Mouse (Mus musculus) right cerebral cortex, adult 18-20 months (tissue): Measurements from ENCODE around the gene Dpep3.
"Not testable (repeated sequence)": the region's sequence is repeated elsewhere in the genome, so short reads cannot be mapped to it uniquely, and the experiment has no call there.

ENCODE experiments used
- DNase-seq: peaks from one replicate; pipeline ENCODE4 v3.0.0; 2022; ENCODE audit warnings: mixed read lengths

Gene Dpep3

DNA sequence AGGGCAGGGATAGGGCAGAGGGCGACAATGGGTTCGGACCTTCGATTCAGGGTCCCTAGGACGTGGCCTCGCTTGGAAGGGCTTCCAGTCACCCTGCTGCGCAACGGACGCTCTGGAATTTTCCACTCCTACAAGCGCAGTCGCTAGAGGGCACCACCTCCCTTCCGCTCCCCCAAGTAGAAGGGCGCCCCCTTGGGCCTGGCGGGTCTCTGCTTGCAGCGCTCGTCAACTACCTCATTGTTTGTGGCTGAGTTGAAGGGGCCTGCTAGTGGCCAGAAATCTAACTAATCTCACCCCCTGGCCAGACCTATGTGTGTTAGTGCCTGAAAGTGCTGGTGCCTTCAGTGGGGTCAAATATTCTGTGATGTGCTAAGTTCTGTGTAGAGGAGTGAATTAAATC is at the start of gene Dpep3:
Gene Dpep3, minus strand, starts transcription at position 105 of the 400 bp plus-strand sequence.
- DNase-seq, result no peak

DNA sequence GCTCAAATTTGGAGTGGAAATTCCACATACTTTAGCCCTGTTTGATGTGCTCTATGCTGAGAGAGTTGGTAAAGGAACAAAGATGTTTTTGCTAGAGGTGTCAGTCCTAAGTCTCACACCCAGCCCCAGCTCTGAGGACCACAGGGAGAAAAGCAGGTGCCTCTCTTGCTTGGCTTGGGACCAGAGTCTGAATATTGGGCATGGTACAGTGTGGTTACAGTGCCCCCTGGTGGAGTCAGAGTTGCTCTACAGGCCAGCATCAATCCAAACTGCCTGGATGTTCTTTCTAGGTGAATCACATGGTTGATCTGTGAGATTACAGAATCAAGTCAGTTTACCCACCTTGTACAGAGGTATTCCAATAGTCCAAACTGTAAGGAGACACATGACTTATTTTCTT is 43.3 kb upstream of the Dpep3 start:
- peak; percentile 79 for DNase-seq

DNA sequence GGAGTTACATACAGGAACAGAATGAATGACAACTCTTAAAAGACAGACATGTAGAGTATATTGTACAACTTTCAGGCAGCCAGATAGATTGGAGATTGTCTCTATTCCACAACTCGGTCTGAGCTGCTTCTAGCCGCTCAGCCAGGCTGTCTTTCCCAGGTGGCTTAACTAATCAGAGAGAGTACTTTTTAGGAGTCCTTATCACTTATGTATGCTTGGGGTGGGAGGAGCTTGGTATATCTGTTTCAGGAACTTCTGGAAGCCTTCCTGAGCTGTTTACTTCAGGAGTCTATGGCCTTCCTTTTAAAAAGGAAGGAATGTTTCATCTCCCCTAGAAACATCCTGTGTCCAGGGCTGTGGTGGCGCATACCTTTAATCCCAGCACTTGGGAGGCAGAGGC is 38.8 kb upstream of the Dpep3 start:
- no peak for DNase-seq

DNA sequence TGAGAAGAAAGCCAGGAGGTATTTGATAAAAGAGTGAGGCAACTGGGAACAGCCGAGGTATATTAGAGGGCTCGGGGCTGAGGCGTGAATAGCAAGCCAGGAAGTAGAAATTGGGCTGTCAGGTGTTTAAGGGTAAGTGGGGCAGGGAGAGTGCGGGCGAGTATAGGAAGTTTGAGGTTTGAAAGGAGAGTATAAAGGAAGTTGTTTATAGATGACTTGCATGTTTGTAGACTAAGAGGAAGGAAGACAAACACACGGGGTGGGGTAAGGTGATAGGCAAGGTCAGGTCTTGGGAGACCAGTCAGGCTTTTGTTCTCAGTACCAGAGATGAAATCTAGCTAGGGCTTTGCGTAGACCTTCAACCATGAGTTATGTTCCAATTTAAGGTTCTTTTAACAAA is 37.9 kb upstream of the Dpep3 start:
- DNase-seq, result no peak

DNA sequence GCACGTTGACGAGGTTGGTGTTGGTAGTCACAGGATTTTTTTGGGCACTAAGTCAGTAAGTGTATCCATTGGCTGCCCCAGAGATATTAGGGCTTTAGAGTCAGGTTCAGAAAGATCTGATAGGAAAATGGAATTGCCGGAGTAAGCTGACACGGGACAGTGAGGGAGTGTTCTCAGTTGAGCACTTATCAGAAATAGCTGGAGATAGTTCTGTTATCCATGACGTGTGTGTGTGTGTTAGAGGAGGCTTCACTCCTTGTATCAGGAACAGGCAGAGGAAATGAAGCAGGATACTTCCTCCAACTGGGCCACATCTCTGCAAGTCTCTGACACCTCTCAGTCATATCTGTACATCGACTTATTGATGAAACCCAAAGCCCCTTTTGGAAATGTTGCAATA is 37.1 kb upstream of the Dpep3 start:
- no peak for DNase-seq

DNA sequence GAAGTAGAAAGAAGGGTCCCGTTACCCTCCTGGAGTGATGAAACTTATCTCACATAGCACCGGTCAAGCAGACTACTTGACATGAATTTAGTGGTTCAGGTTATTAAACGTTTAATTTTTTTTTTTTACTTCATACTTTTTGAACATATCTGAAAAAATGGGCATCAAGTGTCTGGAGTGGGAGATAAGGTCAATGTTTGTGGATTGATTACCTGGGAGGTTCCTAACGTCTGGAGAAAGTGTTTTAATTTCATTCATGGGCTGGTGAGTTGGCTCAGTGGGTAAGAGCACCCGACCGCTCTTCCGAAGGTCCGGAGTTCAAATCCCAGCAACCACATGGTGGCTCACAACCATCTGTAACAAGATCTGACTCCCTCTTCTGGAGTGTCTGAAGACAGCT is 33.0 kb upstream of the Dpep3 start:
- DNase-seq, result not testable (repeated sequence)

DNA sequence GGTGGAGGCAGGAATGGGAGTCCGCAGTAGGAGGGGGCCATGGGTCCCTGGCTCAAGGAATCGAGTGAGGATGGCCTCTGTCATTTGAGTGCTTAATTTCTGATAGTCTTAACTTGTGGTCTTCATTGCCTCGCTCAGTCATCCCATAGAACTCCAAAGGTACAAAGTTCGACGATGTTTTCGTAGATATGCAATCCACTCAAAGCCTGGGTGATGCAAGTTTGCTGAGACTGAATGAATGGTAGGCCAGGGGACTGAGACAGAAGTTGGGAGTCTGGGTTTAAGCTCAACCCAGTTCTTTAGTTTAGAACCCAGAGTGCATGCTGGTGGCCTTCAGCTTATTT is 32.4 kb upstream of the Dpep3 start, which contains the start of gene Ddx28:
Gene Ddx28, minus strand, starts transcription at position 240 of the 344 bp plus-strand sequence.
- no peak for DNase-seq

DNA sequence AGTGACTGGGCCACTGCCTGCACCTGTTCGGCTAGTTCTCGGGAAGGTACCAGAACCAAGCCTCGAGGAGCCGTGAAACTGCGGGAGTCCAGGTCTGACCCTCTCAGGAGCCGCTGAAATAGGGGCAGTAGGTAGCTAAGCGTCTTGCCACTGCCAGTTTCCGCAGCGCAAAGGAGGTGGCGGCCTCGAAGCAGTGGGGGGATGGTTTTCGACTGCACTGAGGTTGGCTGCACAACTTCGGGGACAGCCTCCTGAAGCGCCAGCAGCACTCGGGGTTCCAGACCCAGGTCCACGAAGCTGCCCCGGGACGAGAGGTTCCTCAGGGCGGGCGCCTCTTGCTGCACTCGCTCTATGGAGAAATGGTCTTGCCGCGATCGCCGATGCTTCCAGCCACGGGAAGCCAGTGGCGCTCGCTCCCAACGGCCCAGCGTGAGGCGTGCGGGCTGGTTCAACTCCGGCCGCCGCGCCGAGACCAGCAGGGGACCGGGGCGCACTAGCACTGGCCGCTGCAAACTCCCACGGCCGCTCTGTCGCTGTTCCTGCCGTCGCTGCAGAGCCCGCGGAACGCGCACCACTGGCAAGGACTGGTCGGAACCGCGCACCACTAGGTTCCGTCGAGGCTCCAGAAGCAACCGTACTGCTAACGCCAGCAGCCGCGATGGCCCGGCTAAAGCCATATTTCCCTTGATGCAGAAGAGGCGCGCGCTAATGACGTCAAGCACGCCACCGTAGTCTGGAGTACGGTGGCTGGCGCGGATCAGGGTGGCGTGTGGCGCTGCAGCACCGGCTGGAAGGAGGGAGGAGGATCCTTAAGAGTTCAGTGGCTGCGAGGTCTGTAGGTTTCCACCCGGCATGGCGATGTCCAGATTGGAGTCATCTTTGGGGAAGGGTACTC is 31.8 kb upstream of the Dpep3 start:
- peak; percentile 95 for DNase-seq

DNA sequence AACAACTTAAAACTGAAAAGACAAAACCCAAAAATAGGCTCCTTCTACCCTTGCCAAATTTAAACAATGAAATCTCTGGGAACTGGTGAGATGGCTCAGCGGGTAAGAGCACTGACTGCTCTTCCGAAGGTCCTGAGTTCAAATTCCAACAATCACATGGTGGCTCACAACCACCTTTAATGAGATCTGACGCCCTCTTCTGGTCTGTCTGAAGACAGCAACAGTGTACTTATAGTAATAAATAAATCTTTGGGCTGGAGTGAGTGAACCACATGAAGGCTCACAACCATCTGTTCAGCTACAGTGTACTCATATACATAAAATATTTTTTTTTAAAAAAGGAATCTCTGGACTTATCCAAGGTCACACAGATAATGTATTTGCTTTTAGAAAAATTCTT is 28.7 kb upstream of the Dpep3 start:
- not testable (repeated sequence) for DNase-seq

DNA sequence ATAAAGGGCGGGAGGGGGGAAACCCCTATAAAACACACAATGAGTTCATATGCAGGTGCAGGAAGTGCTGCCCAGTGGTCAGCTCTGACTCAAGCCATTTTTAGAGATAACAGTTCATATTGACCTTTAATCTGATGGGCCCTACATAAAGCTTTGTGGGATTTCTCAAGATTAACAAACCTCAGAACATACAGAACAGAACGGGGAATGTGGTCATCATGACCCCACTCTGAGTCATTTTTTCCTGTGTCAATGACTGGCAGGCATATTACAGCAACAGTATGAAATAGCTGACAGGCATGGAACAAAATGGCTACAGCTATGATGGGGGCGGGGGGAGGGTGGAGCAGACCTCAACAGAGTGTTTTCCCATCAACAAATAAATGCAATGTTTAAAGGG is 27.9 kb upstream of the Dpep3 start:
- DNase-seq, result no peak

DNA sequence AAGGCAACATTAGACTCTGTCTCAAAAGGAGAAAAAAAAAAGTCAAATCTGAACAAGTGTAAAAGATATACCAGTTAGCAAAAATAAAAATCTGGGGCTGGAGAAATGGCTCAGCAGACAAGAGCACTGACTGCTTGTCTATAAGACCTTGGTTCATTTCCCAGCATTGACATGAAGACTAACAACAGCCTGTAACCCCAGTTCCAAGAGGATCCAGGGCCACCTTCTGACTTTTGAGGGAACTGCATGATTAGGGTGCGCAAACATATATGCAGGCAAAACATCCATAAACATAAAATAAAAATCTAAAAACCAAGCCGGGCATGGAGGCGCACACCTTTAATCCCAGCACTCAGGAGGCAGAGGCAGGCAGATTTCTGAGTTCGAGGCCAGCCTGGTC is 27.2 kb upstream of the Dpep3 start:
- no peak for DNase-seq

DNA sequence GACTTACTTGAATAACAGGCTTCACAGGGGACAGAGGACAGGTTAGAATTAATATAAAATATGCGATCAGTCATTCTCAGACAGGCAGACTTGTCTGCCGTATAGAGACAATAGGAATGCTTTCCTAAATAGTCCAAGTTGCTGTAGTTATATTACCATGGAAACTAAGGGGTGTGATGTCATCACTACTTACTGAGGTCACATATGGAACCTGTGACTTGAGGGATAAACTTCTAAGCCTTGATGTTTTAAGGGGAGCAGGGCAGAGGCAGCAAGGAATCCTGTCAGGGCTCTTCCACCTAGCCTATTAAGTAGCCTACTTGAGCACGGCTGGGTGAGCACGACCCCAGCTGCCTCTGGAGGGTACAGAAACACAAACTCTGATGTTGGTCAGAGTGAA is 26.6 kb upstream of the Dpep3 start, which contains the start of gene Dpep2nb:
Gene Dpep2nb, minus strand, starts transcription at position 101 of the 400 bp plus-strand sequence.
- no peak for DNase-seq

DNA sequence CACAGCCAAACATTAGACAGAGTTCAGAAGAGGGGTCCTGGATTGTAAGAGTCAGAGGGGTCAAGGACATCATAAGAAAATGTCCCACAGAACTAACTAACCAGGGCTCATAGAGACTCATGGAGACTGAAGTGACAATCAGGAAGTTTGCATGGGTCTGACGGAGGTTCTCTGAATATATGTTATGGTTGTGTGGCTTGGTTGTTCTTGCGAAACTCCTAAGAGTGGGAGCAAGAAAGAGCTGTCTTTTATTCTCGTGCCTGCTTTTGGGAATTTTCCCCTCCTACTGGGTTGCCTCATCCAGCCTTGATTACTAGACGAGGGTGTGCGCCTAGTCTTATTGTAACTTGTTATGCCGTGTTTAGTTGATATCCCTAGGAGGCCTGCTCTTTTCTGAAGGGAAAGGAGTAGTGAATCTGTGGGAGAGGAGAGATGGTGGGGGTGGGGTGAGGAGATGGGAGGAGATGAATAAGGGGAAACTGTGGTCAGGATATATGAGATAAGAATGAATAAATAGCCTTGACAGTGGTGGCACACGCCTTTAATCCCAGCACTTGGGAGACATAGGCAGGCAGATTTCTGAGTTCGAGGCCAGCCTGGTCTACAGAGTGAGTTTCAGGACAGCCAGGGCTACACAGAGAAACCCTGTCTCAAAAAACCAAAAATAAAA is 25.4 kb upstream of the Dpep3 start:
- no peak for DNase-seq

DNA sequence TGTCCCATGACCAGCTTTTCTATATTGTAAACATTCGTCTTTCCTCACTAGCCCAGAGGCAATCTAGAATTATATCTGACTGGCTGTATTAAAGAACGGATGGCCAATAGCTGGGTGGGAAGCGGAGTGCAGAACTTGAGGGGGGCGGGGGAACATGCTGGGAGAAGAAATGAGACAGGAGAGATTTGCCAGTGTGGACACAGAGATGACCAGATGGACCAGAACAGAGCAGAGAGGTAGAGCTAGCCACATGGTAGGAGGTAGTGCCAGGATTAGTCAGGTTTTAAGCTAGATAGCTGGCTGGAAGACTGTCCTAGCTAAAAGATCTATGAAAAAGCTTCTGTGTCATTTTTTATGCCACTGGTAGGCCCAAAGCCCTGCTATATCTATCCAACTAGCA is 22.7 kb upstream of the Dpep3 start:
- no peak for DNase-seq

DNA sequence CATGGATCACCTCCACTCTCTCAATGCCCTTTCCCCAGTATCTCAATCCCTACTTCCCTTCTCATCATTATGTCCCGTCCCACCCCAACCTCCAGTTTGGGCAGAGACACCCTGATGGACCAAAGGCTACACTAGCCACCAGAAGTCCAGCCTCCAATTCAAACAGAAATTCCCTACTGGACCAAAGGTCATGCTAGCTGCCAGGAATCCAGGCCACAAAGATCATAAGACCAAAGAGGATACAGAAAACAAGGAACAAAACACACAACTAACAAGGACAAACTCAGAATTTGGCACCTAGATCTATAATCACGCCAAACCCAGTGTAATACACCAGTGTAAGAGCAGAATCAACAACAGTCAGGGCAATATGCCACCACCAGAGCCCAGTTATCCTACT is 19.7 kb upstream of the Dpep3 start:
- no peak for DNase-seq

DNA sequence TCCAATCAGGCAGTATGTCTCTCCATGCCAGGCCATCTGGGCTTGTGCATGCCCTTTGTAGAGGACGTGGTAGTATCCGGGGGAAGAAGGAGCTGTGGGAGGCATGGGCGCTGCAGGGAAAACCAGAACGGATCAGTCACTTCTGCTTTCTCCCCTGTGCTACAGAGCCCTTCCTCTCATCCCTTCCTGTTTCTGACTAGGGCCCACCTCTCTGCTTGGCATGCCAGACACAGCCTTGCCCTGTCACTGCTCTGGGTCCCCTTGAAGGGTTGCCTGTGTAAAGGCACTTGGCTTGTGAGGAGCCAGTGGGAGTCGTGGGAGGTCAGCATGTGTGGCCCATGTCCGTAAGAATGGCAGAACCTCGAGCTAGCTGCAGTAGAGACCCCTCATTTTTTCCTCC is 17.1 kb upstream of the Dpep3 start:
- no peak for DNase-seq

DNA sequence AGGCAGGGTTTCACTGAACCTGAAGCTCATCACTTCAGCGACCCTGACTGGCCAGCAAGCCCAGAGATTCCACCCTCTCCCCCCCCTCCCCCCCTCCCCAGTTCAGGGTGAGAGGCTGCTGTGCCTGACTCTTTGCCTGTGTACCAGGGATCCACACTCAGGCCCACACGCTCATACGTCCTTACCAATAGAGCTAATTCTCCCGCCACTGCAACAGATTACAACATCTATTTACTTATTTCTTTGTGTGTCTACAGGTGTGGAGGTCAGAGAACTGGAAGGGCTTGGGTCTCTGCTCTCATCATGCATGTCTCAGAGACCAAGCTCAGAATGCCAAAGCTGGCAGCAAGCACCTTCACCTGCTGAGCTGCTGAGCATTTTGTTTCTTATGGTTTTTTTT is 14.0 kb upstream of the Dpep3 start:
- DNase-seq, result no peak

DNA sequence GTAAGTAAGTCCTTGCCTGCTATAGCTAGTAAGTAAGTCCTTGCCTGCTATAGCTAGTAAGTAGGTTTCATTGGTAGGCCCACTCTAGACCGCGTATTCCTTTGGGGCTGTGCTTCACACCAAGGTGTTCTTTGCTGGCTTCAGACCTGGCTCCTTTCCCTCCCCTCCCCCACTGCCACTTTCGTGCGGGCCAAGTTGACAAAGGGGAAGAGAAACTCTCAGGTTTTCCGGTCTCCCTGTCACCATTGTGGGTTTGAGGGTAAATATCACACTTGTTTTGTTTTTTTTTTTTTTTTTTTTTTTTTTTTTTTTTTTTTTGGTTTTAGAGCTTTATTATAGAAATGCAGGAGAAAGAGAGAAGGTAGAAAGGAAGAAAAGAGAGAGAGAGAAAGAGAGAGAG is 13.3 kb upstream of the Dpep3 start:
- DNase-seq, result no peak

DNA sequence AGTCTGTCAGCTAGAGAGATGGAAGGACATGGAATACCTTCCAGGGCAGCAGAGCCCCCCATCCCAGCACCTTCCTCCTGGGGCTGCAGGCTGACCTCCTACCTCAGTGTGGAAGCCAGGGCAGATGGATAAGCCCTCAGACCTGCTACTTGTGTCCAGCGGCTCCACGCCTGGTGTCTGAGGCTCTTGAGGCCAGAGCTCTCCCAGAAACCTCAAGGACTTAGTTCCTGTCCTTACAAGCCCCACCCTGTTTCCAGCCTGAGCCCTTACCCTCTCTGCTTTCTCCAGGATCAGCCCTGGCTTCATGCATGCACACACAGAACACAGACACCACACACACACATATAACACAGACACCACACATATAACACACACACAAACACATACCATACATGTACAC is 12.3 kb upstream of the Dpep3 start:
- no peak for DNase-seq

DNA sequence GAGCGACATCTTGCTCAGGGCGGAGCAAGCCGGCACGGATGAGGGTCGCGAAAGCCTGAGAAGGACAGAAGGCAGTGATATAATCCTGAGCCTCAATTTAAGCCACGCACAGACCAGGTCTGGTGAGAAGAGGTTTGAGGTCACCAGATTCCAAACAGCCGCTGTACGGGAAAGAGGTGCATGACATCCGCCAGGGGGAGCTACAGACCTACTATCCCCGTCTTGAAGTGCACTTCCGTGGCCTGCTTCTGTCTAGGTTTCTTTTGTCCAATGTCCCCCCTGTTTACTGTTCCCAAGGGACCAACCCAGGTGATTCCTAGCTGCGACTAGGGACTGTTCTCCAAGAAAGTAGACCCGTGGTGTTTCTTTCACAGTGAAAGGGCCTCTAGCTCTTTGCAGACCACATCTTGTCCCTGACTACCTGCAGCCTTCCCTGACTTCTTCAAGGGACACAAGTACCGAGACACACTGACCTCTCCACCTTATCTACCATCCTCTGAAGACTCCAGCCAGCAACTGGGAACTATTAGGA is 11.7 kb upstream of the Dpep3 start, which contains the start of gene Dus2:
Gene Dus2, plus strand, starts transcription at position 482 of the 532 bp plus-strand sequence.
- peak; percentile 65 for DNase-seq

DNA sequence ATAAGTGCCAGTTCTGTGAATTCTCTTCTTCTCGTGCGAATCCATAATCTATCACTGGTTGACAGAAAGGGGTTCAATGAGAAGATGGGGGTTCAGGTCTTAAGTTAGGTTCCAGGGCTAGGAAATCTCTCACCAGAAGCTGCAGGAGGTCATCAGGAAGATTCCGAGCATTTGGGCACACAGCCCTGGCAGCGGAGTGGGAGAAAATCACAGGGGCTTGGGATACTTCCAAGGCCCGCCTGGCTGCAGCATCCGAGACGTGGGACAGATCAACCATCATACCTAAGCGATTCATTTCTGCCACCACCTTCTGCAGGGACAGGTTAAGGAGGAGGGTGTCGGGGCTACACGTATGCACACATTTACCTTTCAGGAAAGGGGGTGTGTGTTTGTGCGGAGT is 9.3 kb upstream of the Dpep3 start:
- DNase-seq, result no peak

DNA sequence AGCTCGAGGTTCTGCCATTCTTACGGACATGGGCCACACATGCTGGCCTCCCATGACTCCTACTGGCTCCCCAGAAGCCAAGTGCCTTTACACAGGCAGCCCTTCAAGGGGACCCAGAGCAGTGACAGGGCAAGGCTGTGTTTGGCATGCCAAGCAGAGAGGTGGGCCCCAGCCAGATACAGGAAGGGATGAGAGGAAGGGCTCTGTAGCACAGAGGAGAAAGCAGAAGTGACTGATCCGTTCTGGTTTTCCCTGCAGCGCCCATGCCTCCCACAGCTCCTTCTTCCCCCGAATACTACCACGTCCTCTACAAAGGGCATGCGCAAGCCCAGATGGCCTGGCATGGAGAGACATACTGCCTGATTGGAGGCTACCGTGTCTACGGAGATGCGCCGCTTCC is 4.2 kb upstream of the Dpep3 start:
- not testable (repeated sequence) for DNase-seq

DNA sequence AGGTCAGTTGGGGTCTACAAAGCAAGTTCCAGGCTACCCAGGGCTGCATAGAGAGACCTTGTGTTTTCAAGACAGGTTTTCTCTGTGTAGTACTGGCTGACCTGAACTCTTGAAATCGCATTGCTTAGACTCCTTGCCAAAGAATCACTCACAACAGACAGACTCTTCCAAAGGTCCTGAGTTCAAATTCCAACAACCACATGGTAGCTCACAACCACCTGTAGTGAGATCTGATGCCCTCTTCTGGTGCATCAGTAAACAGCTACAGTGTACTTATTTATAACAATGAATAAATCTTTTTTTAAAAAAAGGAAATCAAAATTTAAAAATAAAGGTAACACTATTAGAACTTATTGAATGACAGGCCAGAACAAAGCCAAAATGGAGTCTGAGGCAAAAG is 1.9 kb upstream of the Dpep3 start:
- no peak for DNase-seq

DNA sequence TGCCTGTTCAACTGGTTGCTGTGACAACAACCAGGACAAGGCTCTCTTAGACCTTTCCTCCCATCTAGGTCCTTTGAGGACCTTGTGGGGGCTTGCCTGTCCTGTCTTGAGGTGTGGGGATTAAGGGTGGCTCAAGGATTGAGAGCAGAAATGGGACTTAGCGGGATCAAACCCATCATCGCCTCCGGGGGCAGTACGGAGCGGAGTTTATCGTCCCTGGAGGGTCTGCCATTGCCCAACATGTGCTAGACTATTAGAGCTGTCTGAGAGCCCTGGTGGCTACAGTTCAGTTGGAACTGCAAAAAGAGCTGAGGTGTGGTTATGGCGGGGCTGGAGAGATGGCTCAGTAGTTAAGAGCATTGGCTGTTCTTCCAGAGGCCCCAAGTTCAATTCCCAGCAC is 3.9 kb downstream of the Dpep3 start:
- no peak for DNase-seq
